Mouse (Mus musculus) midbrain, embryonic 13.5 days (tissue): ENCODE measurements around the gene Krt76. TPM values are rescaled to one million over a fixed set of nuclear protein-coding genes. Genes with fewer than 3 reads are reported as not detected.

ENCODE experiments used
- ATAC-seq: fragments of 200-750 bp; cut with Nextera tagmentation; 2 replicates; pipeline ENCODE4 v1.8.0; 2017; ENCODE audit warnings: mild to moderate bottlenecking, moderate TSS enrichment, moderate library complexity
- H3K27ac ChIP-seq: fragments of 300-500 bp; sonication (generic); 2 replicates; pipeline ENCODE4 v1.5.1; 2015; ENCODE audit warnings: inconsistent platforms, mild to moderate bottlenecking, moderate library complexity
- H3K27me3 ChIP-seq: fragments of 300-500 bp; sonication (generic); 2 replicates; pipeline ENCODE4 v1.6.1; 2015; ENCODE audit warnings: mild to moderate bottlenecking, inconsistent platforms
- H3K36me3 ChIP-seq: fragments of 300-500 bp; sonication (generic); 2 replicates; pipeline ENCODE4 v1.6.1; 2015; ENCODE audit warnings: mild to moderate bottlenecking, inconsistent platforms
- H3K4me1 ChIP-seq: fragments of 300-500 bp; sonication (generic); replicated peaks from 2 replicates; pipeline ENCODE4 v1.6.1; 2015; ENCODE audit warnings: inconsistent platforms
- H3K4me2 ChIP-seq: fragments of 300-500 bp; sonication (generic); replicated peaks from 2 replicates; pipeline ENCODE4 v1.6.1; 2015; ENCODE audit warnings: moderate library complexity, mild to moderate bottlenecking, inconsistent platforms
- H3K4me3 ChIP-seq: fragments of 300-500 bp; sonication (generic); replicated peaks from 2 replicates; pipeline ENCODE4 v1.5.1; 2015; ENCODE audit warnings: mild to moderate bottlenecking, inconsistent platforms
- H3K9ac ChIP-seq: fragments of 300-500 bp; sonication (generic); replicated peaks from 2 replicates; pipeline ENCODE4 v1.6.1; 2015; ENCODE audit warnings: mild to moderate bottlenecking, inconsistent platforms
- H3K9me3 ChIP-seq: fragments of 300-500 bp; sonication (generic); 2 replicates; pipeline ENCODE4 v1.6.1; 2016; ENCODE audit warnings: mild to moderate bottlenecking, inconsistent platforms
- WGBS: fragments of 180-500 bp; shearing (Covaris S2); methylation state at CpG from one replicate; pipeline ENCODE4 v1.1.7; 2015; 5-methylcytosine and 5-hydroxymethylcytosine counted together
- polyA plus RNA-seq: library from polyadenylated mRNA; unstranded; fragments of >200 nt; fragmentation: Nextera tagmentation; extraction: Ambion mirVana; gene quantifications from 2 replicates; pipeline ENCODE4 v1.2.1, GENCODE M21; 2015

The Krt76 gene
- polyA plus RNA-seq: not detected in 2 replicates

- Histone ChIP-seq H3K36me3 (no peaks in the 10 kb centered on the region), H3K27me3 (0 out of 2 replicates have a peak, but pooled peaks cover 5% of the 10 kb centered on the region), H3K4me2 (no peak within 1 kb of the TSS), H3K4me3 (no peak within 1 kb of the TSS), H3K27ac (no peak within 1 kb of the TSS), H3K9ac (no peak within 1 kb of the TSS), H3K4me1 (no peaks in the 10 kb centered on the region), H3K9me3 (no peaks in the 10 kb centered on the region)
- no peak for ATAC-seq
- WGBS: 70% methylated on average over 4 of the region's 4 CpGs
Observed at GRCm38 (mm10) chr15:101892820-101893219, at the start of gene Krt76. TSS of gene Krt76 (minus strand) at chr15:101892920.

GRCm38 (mm10) chr15:101941948-101942347, 49.2 kb upstream of the Krt76 start:
- WGBS: 83% methylated on average over 8 of the region's 8 CpGs
- Histone ChIP-seq H3K27ac (no peak overlapping the region), H3K4me1 (peaks cover 5% of the 10 kb centered on the region; the same call in 1 of the 2 replicates), H3K4me3 (no peak overlapping the region), H3K4me2 (no peak overlapping the region), H3K27me3 (no peaks in the 10 kb centered on the region), H3K9me3 (no peaks in the 10 kb centered on the region), H3K36me3 (no peaks in the 10 kb centered on the region), H3K9ac (no peak overlapping the region)
- no peak for ATAC-seq

GRCm38 (mm10) chr15:101940274-101940829, 47.6 kb upstream of the Krt76 start, which contains the start of gene Krt79:
TSS of gene Krt79 (minus strand) at chr15:101940324.
- H3K9me3 ChIP-seq: no peaks in the 10 kb centered on the region
- H3K4me1 ChIP-seq: peaks cover 5% of the 10 kb centered on the region; the same call in 1 of the 2 replicates
- ATAC-seq: no peak
- no peak within 1 kb of the TSS for H3K4me2 ChIP-seq
- H3K27me3 ChIP-seq: no peaks in the 10 kb centered on the region
- no peak within 1 kb of the TSS for H3K9ac ChIP-seq
- WGBS: 65% methylated on average over 6 of the region's 6 CpGs
- H3K27ac ChIP-seq: no peak within 1 kb of the TSS
- H3K36me3 ChIP-seq: no peaks in the 10 kb centered on the region
- no peak within 1 kb of the TSS for H3K4me3 ChIP-seq

GRCm38 (mm10) chr15:101938600-101939308, 46.0 kb upstream of the Krt76 start:
- H3K27ac ChIP-seq: no peak overlapping the region
- peaks cover 5% of the 10 kb centered on the region; the same call in 1 of the 2 replicates for H3K4me1 ChIP-seq
- H3K4me2 ChIP-seq: no peak overlapping the region
- H3K9ac ChIP-seq: no peak overlapping the region
- 90% methylated on average over 9 of the region's 9 CpGs for WGBS
- no peaks in the 10 kb centered on the region for H3K36me3 ChIP-seq
- no peak overlapping the region for H3K4me3 ChIP-seq
- no peak for ATAC-seq
- no peaks in the 10 kb centered on the region for H3K9me3 ChIP-seq
- H3K27me3 ChIP-seq: no peaks in the 10 kb centered on the region

- H3K27ac ChIP-seq: no peak overlapping the region
- 87% methylated on average over 6 of the region's 6 CpGs for WGBS
- no peak overlapping the region for H3K9ac ChIP-seq
- peaks cover 26% of the 10 kb centered on the region for H3K27me3 ChIP-seq
- ATAC-seq: no peak
- H3K36me3 ChIP-seq: no peaks in the 10 kb centered on the region
- H3K4me2 ChIP-seq: no peak overlapping the region
- no peak overlapping the region for H3K4me3 ChIP-seq
- peaks cover 16% of the 10 kb centered on the region for H3K4me1 ChIP-seq
- no peaks in the 10 kb centered on the region for H3K9me3 ChIP-seq
Observed at GRCm38 (mm10) chr15:101933024-101933423, 40.3 kb upstream of the Krt76 start.

DNA sequence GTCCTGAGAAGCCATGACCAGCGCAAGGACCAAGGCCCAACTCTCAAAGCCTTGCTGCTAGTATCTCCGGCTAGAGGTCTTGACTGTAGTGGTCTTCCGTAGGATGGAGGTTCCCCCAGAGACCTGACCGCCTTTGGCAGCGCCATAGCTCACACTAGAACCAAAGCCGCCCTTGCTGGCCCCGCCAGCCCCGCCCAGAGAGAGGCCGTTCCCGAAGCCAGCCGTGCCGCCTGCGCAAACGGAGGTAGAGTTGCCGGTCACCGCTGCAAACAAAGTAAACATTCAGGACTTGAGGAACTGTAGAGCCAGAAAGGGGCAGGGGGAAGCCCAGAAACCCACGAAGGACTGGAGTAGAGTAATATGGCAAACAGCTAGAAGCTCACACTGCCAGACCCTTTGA, 36.9 kb upstream of the Krt76 start:
- no peak overlapping the region for H3K9ac ChIP-seq
- no peak overlapping the region for H3K27ac ChIP-seq
- peak overlapping the region; percentile 16; the same call in 1 of the 2 replicates for H3K4me3 ChIP-seq
- H3K27me3 ChIP-seq: peaks cover 26% of the 10 kb centered on the region
- no peak for ATAC-seq
- peaks cover 16% of the 10 kb centered on the region for H3K4me1 ChIP-seq
- H3K4me2 ChIP-seq: peak overlapping the region; percentile 44
- no peaks in the 10 kb centered on the region for H3K36me3 ChIP-seq
- 8% methylated on average over 17 of the region's 17 CpGs for WGBS
- H3K9me3 ChIP-seq: no peaks in the 10 kb centered on the region

DNA sequence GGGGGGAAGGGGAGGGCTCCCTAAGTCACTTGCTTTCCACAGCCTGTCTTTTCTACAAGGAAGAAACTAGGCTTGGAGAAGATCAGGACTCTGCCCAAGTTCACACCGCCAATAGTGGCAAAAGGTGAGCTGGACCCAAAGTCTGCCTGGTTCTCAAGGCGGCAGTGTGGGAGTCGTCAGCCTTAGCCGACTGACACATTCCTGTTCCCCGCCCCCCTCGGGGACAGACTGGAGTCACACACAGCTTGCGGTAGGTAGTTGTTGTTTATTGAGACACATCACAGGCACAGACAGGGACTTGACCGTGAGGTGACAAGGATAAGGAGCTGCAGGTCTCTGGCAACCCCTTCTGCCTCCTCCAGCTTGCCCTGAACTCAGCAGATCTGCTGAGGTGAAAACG, 36.4 kb upstream of the Krt76 start:
- Histone ChIP-seq H3K9me3 (no peaks in the 10 kb centered on the region), H3K9ac (no peak overlapping the region), H3K27ac (no peak overlapping the region), H3K36me3 (no peaks in the 10 kb centered on the region), H3K4me3 (no peak overlapping the region), H3K4me2 (no peak overlapping the region; the same call in 1 of the 2 replicates), H3K27me3 (peaks cover 26% of the 10 kb centered on the region), H3K4me1 (peaks cover 16% of the 10 kb centered on the region)
- ATAC-seq: no peak
- 20% methylated on average over 9 of the region's 9 CpGs for WGBS

- H3K4me1 ChIP-seq: peaks cover 16% of the 10 kb centered on the region
- H3K27ac ChIP-seq: no peak overlapping the region
- ATAC-seq: no peak
- peaks cover 24% of the 10 kb centered on the region for H3K27me3 ChIP-seq
- H3K36me3 ChIP-seq: no peaks in the 10 kb centered on the region
- no peak overlapping the region for H3K9ac ChIP-seq
- no peaks in the 10 kb centered on the region for H3K9me3 ChIP-seq
- no peak overlapping the region for H3K4me2 ChIP-seq
- H3K4me3 ChIP-seq: no peak overlapping the region
- WGBS: 62% methylated on average over 12 of the region's 12 CpGs
Observed at GRCm38 (mm10) chr15:101927340-101928080, 34.8 kb upstream of the Krt76 start.

DNA sequence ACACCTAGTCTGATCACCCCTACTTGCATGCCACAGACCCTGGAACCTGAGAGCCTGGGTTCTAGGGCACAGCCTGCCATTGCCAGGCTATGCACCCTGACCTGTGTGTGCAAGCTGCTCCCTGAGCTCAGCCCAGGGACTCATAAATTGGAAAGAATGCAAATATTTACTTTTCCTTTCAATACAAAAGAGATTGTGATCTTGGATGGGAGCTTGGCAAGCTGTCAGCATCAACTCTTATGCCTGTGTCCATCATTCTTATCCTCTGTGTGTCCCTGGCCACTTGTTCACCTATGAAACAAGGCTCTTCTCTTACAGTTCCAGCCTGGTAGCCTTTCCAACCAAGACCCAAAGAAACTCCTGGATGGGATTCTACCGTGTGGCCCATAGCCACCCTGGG, 32.3 kb upstream of the Krt76 start:
- no peak for ATAC-seq
- WGBS: 86% methylated on average over 1 of the region's 1 CpGs
- H3K9ac ChIP-seq: no peak overlapping the region
- no peaks in the 10 kb centered on the region for H3K9me3 ChIP-seq
- no peak overlapping the region for H3K4me3 ChIP-seq
- H3K27me3 ChIP-seq: peaks cover 10% of the 10 kb centered on the region; the same call in 1 of the 2 replicates
- no peaks in the 10 kb centered on the region for H3K36me3 ChIP-seq
- peaks cover 10% of the 10 kb centered on the region for H3K4me1 ChIP-seq
- H3K4me2 ChIP-seq: no peak overlapping the region
- no peak overlapping the region for H3K27ac ChIP-seq

DNA sequence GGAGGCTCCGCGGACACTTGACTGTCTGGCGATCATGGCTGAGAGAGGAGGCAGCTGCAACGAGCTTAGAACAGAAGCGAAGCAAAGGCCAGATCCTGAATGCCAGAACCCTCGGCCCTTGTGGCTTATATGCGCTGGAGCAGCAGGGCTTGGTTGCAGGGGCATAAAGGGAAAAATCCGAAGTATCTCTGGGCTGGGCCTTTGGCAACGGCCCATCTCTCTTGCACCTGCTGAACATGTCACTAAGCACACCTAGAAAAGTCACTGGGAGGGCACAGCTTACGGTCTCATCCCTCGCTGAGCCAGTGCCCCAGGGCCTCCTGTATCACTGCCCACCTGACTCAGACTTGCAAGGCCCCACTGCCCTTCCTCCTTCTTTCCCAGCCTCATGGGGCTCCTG, 31.9 kb upstream of the Krt76 start, which contains the start of gene Krt4:
Gene Krt4 (minus strand): TSS at position 101 of the 400 bp plus-strand sequence.
- no peak within 1 kb of the TSS for H3K4me2 ChIP-seq
- 81% methylated on average over 11 of the region's 11 CpGs for WGBS
- ATAC-seq: no peak
- H3K9me3 ChIP-seq: no peaks in the 10 kb centered on the region
- no peak within 1 kb of the TSS; the same call in 1 of the 2 replicates for H3K9ac ChIP-seq
- H3K4me3 ChIP-seq: no peak within 1 kb of the TSS
- H3K27me3 ChIP-seq: peaks cover 6% of the 10 kb centered on the region; the same call in 1 of the 2 replicates
- no peaks in the 10 kb centered on the region for H3K36me3 ChIP-seq
- H3K27ac ChIP-seq: no peak within 1 kb of the TSS
- H3K4me1 ChIP-seq: peaks cover 6% of the 10 kb centered on the region

DNA sequence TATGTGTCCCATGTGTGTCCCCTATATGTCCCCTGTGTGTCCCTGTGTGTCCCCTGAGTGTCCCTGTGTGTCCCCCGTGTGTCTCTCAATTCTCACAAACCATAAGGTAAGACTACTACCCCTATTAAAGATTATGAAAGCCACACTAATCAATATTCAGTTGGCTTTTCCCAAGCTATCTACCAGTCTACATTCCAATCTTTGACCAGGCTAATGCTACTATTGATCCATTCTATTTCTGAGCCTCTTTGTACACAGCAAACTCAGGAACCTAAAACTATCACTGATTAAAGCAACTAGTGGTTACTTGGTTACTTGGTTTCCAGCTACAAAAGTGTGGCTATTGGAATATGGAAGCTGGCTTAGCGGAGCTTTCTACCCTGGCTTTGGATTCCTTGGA, 29.6 kb upstream of the Krt76 start:
- Histone ChIP-seq H3K9me3 (no peaks in the 10 kb centered on the region), H3K36me3 (no peaks in the 10 kb centered on the region), H3K4me3 (no peak overlapping the region), H3K4me1 (no peaks in the 10 kb centered on the region), H3K27me3 (no peaks in the 10 kb centered on the region), H3K9ac (no peak overlapping the region), H3K4me2 (no peak overlapping the region), H3K27ac (no peak overlapping the region)
- 94% methylated on average over 2 of the region's 2 CpGs for WGBS
- no peak for ATAC-seq

DNA sequence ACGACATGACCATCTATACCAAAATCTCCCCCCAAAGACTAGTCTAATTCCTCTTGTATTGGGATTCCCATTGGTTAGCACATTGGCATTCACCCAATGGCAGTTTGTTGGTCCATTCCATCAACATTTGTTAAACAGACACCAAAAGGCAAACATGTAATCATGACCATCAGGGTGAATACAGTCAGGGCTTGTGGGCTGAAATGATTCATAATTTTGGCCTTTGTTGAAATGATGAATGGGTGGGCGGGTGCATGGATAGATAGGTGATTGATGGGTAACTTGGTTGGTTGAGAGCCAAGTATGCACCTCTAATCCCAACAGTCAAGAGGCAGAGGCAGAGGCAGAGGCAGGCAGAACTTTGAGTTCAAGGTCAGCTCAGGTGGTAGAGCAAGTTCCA, 23.4 kb upstream of the Krt76 start:
- H3K9ac ChIP-seq: no peak overlapping the region
- no peaks in the 10 kb centered on the region for H3K9me3 ChIP-seq
- WGBS: 76% methylated on average over 2 of the region's 2 CpGs
- no peak overlapping the region for H3K27ac ChIP-seq
- no peak for ATAC-seq
- no peak overlapping the region for H3K4me2 ChIP-seq
- H3K36me3 ChIP-seq: no peaks in the 10 kb centered on the region
- H3K27me3 ChIP-seq: no peaks in the 10 kb centered on the region
- no peak overlapping the region for H3K4me3 ChIP-seq
- H3K4me1 ChIP-seq: no peaks in the 10 kb centered on the region
